Mouse (Mus musculus) lung, embryonic 16.5 days (tissue): ENCODE data around the gene Fpgs. TPM values are rescaled to one million over a fixed set of nuclear protein-coding genes. Genes with fewer than 3 reads are reported as not detected.

Source experiments
- ATAC-seq: fragments of 200-750 bp; cut with Nextera tagmentation; 2 replicates; pipeline ENCODE4 v1.8.0; 2017; ENCODE audit warnings: low read depth, mild to moderate bottlenecking, moderate library complexity
- H3K27ac ChIP-seq: fragments of 300-500 bp; sonication (generic); 2 replicates; pipeline ENCODE4 v1.5.1; 2014; ENCODE audit warnings: mild to moderate bottlenecking, control low read depth, low read length
- H3K27me3 ChIP-seq: fragments of 300-500 bp; sonication (generic); 2 replicates; pipeline ENCODE4 v1.6.1; 2014; ENCODE audit warnings: low read depth, low read length, mixed read lengths; ENCODE audit not compliant: control insufficient read depth, insufficient read depth
- H3K36me3 ChIP-seq: fragments of 300-500 bp; sonication (generic); 2 replicates; pipeline ENCODE4 v1.6.1; 2014; ENCODE audit warnings: low read length; ENCODE audit not compliant: control insufficient read depth, insufficient read depth
- H3K4me1 ChIP-seq: fragments of 300-500 bp; sonication (generic); replicated peaks from 2 replicates; pipeline ENCODE4 v1.6.1; 2014; ENCODE audit warnings: low read length, mixed read lengths; ENCODE audit not compliant: control insufficient read depth, insufficient read depth
- H3K4me2 ChIP-seq: fragments of 300-500 bp; sonication (generic); 2 replicates; pipeline ENCODE4 v1.6.1; 2014; ENCODE audit warnings: low read depth, low read length, control low read depth
- H3K4me3 ChIP-seq: fragments of 300-500 bp; sonication (generic); 2 replicates; pipeline ENCODE4 v1.5.1; 2014; ENCODE audit warnings: mild to moderate bottlenecking, low read length, control low read depth
- H3K9ac ChIP-seq: fragments of 300-500 bp; sonication (generic); 2 replicates; pipeline ENCODE4 v1.6.1; 2014; ENCODE audit warnings: low read length, control low read depth
- H3K9me3 ChIP-seq: fragments of 300-500 bp; sonication (generic); 2 replicates; pipeline ENCODE4 v1.6.1; 2016; ENCODE audit warnings: low read length; ENCODE audit not compliant: control insufficient read depth
- WGBS: fragments of 180-500 bp; shearing (Covaris S2); extraction: QIAGEN DNeasy Blood & Tissue Kit; methylation state at CpG from one replicate; pipeline ENCODE4 v1.1.7; 2014; 5-methylcytosine and 5-hydroxymethylcytosine counted together
- polyA plus RNA-seq: library from polyadenylated mRNA; unstranded; fragments of >200 nt; fragmentation: Nextera tagmentation; extraction: Ambion mirVana; gene quantifications from 2 replicates; pipeline ENCODE4 v1.2.1, GENCODE M21; 2015

The Fpgs gene
- polyA plus RNA-seq, 1 experiment from 2014 or later = 25.5 TPM

- H3K9me3 ChIP-seq = no peaks in the 10 kb centered on the region
- H3K27ac ChIP-seq = no peak overlapping the region
- H3K36me3 ChIP-seq = no peaks in the 10 kb centered on the region; the same call in 1 of the 2 replicates
- ATAC-seq = no peak
- 90% methylated on average over 2 of the region's 2 CpGs for WGBS
- no peak overlapping the region for H3K4me2 ChIP-seq
- no peaks in the 10 kb centered on the region for H3K27me3 ChIP-seq
- H3K4me1 ChIP-seq = peaks cover 28% of the 10 kb centered on the region
- H3K4me3 ChIP-seq = no peak overlapping the region
- no peak overlapping the region for H3K9ac ChIP-seq
These were observed 45.1 kb downstream of the Fpgs start for GRCm38 (mm10) chr2:32658873-32659272.

- Histone ChIP-seq H3K27ac (peak overlapping the region; percentile 85), H3K4me2 (no peak overlapping the region), H3K9ac (no peak overlapping the region), H3K36me3 (no peaks in the 10 kb centered on the region), H3K27me3 (no peaks in the 10 kb centered on the region), H3K9me3 (no peaks in the 10 kb centered on the region), H3K4me1 (peaks cover 24% of the 10 kb centered on the region), H3K4me3 (no peak overlapping the region)
- peak; percentile 82 for ATAC-seq
- WGBS = 26% methylated on average over 12 of the region's 12 CpGs
These were observed 48.1 kb downstream of the Fpgs start for GRCm38 (mm10) chr2:32655826-32656225.

GRCm38 (mm10) chr2:32655394-32655744, 48.6 kb downstream of the Fpgs start:
- Histone ChIP-seq H3K4me3 (no peak overlapping the region), H3K9me3 (no peaks in the 10 kb centered on the region), H3K9ac (peak overlapping the region; percentile 34; the same call in 1 of the 2 replicates), H3K4me1 (peaks cover 24% of the 10 kb centered on the region), H3K4me2 (peak overlapping the region; percentile 7; the same call in 1 of the 2 replicates), H3K36me3 (no peaks in the 10 kb centered on the region), H3K27me3 (no peaks in the 10 kb centered on the region), H3K27ac (peak overlapping the region; percentile 85)
- WGBS = 59% methylated on average over 3 of the region's 3 CpGs
- no peak for ATAC-seq

- Histone ChIP-seq H3K4me2 (no peak overlapping the region), H3K4me1 (peaks cover 24% of the 10 kb centered on the region), H3K9me3 (no peaks in the 10 kb centered on the region), H3K4me3 (no peak overlapping the region), H3K27ac (peak overlapping the region; percentile 85), H3K27me3 (no peaks in the 10 kb centered on the region), H3K36me3 (no peaks in the 10 kb centered on the region), H3K9ac (peak overlapping the region; percentile 34; the same call in 1 of the 2 replicates)
- WGBS = 41% methylated on average over 14 of the region's 14 CpGs
- ATAC-seq = peak; percentile 29; the same call in 1 of the 2 replicates
These were observed 49.1 kb downstream of the Fpgs start for GRCm38 (mm10) chr2:32654743-32655393.

- peak overlapping the region; percentile 31 for H3K9ac ChIP-seq
- WGBS = 22% methylated on average over 7 of the region's 7 CpGs
- ATAC-seq = peak; percentile 20; the same call in 1 of the 2 replicates
These were observed 50.2 kb downstream of the Fpgs start for GRCm38 (mm10) chr2:32653764-32654163.

GRCm38 (mm10) chr2:32647366-32647765, 56.6 kb downstream of the Fpgs start:
- ATAC-seq = no peak
- Histone ChIP-seq H3K27ac (peak overlapping the region; percentile 84), H3K4me3 (peak overlapping the region; percentile 56), H3K4me2 (peak overlapping the region; percentile 62), H3K9me3 (no peaks in the 10 kb centered on the region), H3K9ac (peak overlapping the region; percentile 81), H3K4me1 (peaks cover 27% of the 10 kb centered on the region), H3K36me3 (no peaks in the 10 kb centered on the region), H3K27me3 (no peaks in the 10 kb centered on the region)
- 73% methylated on average over 7 of the region's 7 CpGs for WGBS

More at GRCm38 (mm10) chr2:32653764-32654163, 50.2 kb downstream of the Fpgs start:
- Histone ChIP-seq H3K27me3 (no peaks in the 10 kb centered on the region), H3K4me2 (0 out of 2 replicates have a peak overlapping the region, but pooled peaks have one; percentile 8), H3K36me3 (no peaks in the 10 kb centered on the region), H3K9me3 (no peaks in the 10 kb centered on the region), H3K4me1 (peaks cover 26% of the 10 kb centered on the region), H3K27ac (peak overlapping the region; percentile 85), H3K4me3 (no peak overlapping the region)

GRCm38 (mm10) chr2:32646379-32647056, 57.4 kb downstream of the Fpgs start, which contains the start of gene Eng:
TSS of gene Eng (plus strand) at chr2:32646595.
- H3K27me3 ChIP-seq = no peaks in the 10 kb centered on the region
- H3K4me3 ChIP-seq = peak within 1 kb of the TSS; percentile 56
- ATAC-seq = peak; percentile 89
- H3K4me1 ChIP-seq = peaks cover 29% of the 10 kb centered on the region
- H3K9ac ChIP-seq = peak within 1 kb of the TSS; percentile 81
- no peaks in the 10 kb centered on the region for H3K9me3 ChIP-seq
- 40% methylated on average over 31 of the region's 31 CpGs for WGBS
- no peaks in the 10 kb centered on the region for H3K36me3 ChIP-seq
- peak within 1 kb of the TSS; percentile 62 for H3K4me2 ChIP-seq
- H3K27ac ChIP-seq = peak within 1 kb of the TSS; percentile 84

GRCm38 (mm10) chr2:32645647-32646046, 58.3 kb downstream of the Fpgs start:
- whole genome bisulfite sequencing = 57% methylated on average over 3 of the region's 3 CpGs
- H3K27ac ChIP-seq = peak overlapping the region; percentile 84
- H3K27me3 ChIP-seq = no peaks in the 10 kb centered on the region
- H3K9ac ChIP-seq = no peak overlapping the region
- H3K4me3 ChIP-seq = no peak overlapping the region
- H3K36me3 ChIP-seq = no peaks in the 10 kb centered on the region
- no peak overlapping the region for H3K4me2 ChIP-seq
- peaks cover 32% of the 10 kb centered on the region for H3K4me1 ChIP-seq
- H3K9me3 ChIP-seq = no peaks in the 10 kb centered on the region
- ATAC-seq = no peak

- 77% methylated on average over 8 of the region's 8 CpGs for WGBS
- no peak overlapping the region for H3K4me2 ChIP-seq
- no peaks in the 10 kb centered on the region for H3K36me3 ChIP-seq
- no peak overlapping the region for H3K9ac ChIP-seq
- no peak overlapping the region for H3K4me3 ChIP-seq
- ATAC-seq = no peak
- no peaks in the 10 kb centered on the region for H3K9me3 ChIP-seq
- peaks cover 35% of the 10 kb centered on the region for H3K4me1 ChIP-seq
- no peak overlapping the region for H3K27ac ChIP-seq
- no peaks in the 10 kb centered on the region for H3K27me3 ChIP-seq
These were observed 59.0 kb downstream of the Fpgs start for GRCm38 (mm10) chr2:32644799-32645475.
